Mouse (Mus musculus): ENCODE results near the gene Sh3gl1. TPM values are rescaled to one million over a fixed set of nuclear protein-coding genes. Genes with fewer than 3 reads are reported as not detected.
A peak's percentile ranks its signal among the peaks of the same experiment; 100 is the strongest.

The Sh3gl1 gene
- polyA plus RNA-seq, 1 experiment from 2014 or later, result 129 TPM

DNA sequence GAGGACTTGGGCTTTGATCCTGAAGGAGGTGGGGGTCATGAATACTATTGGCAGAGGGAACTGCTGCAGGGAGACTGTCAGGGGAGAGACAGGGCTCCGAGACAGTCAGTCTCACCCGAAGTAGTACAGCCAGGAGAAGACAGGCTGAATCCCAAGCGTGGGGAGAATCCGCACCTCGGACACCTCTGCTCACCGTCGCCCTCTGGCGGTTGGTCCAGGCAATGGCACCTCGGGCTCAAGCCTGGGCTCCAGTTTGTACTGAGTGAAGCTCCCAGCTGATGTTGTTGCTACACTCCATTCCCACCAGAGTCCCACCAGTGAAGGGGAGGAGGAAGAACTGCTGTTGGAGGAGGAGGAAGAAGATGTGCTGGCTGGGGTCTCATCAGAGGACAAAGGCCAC, 25.8 kb downstream of the Sh3gl1 start:
- Histone ChIP-seq H3K9me3 (ENCODE audit: control insufficient read depth, low read length) (no peaks in the 10 kb centered on the region), H3K27ac (ENCODE audit: low read depth) (no peak overlapping the region), H3K4me2 (ENCODE audit: low read length) (peak overlapping the region; percentile 100), H3K27me3 (replicated peaks; ENCODE audit: control insufficient read depth, insufficient read depth, low read length) (no peaks in the 10 kb centered on the region), H3K36me3 (ENCODE audit: control insufficient read depth, insufficient read depth, low read length) (peaks cover 41% of the 10 kb centered on the region), H3K9ac (ENCODE audit: low read length) (no peak overlapping the region), H3K4me1 (replicated peaks; ENCODE audit: control insufficient read depth, insufficient read depth, low read length) (peaks cover 20% of the 10 kb centered on the region), H3K4me3 (ENCODE audit: low read depth, low read length) (peak overlapping the region; percentile 94; the same call in 1 of the 2 replicates)
- 17% methylated on average over 9 of the region's 9 CpGs for WGBS
- ATAC-seq (replicated peaks; ENCODE audit: low FRiP score, low TSS enrichment, low read depth) (no peak), DNase-seq (ENCODE audit: low spot score) (peak; percentile 92)

DNA sequence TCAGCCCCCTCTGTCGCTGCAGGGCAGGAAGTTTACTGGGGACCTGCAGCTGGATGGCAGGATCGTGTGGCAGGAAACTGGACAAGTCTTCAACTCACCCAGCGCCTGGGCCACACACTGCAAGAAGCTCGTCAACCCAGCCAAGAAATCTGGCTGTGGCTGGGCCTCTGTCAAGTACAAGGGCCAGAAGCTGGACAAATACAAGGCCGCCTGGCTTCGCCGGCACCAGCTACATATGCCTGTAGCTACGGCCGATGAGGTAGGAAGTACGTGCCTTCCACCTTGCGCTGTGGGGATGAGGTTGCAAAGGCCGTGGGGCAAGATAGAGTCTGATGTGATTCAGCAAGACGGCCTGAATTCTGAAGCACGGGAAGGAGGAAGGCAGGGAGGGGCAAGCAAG, 26.2 kb downstream of the Sh3gl1 start:
- H3K9ac ChIP-seq (ENCODE audit: low read length), result peak overlapping the region; percentile 22; the same call in 1 of the 2 replicates
- 66% methylated on average over 14 of the region's 14 CpGs for WGBS
- H3K4me3 ChIP-seq (ENCODE audit: low read depth, low read length), result peak overlapping the region; percentile 94
- ATAC-seq (replicated peaks; ENCODE audit: low FRiP score, low TSS enrichment, low read depth), result no peak
- peaks cover 20% of the 10 kb centered on the region for H3K4me1 ChIP-seq (replicated peaks; ENCODE audit: control insufficient read depth, insufficient read depth, low read length)
- H3K27ac ChIP-seq (ENCODE audit: low read depth), result no peak overlapping the region
- no peaks in the 10 kb centered on the region for H3K9me3 ChIP-seq (ENCODE audit: control insufficient read depth, low read length)
- H3K4me2 ChIP-seq (ENCODE audit: low read length), result peak overlapping the region; percentile 100
- DNase-seq (ENCODE audit: low spot score), result no peak
- no peaks in the 10 kb centered on the region for H3K27me3 ChIP-seq (replicated peaks; ENCODE audit: control insufficient read depth, insufficient read depth, low read length)
- peaks cover 37% of the 10 kb centered on the region for H3K36me3 ChIP-seq (ENCODE audit: control insufficient read depth, insufficient read depth, low read length)

DNA sequence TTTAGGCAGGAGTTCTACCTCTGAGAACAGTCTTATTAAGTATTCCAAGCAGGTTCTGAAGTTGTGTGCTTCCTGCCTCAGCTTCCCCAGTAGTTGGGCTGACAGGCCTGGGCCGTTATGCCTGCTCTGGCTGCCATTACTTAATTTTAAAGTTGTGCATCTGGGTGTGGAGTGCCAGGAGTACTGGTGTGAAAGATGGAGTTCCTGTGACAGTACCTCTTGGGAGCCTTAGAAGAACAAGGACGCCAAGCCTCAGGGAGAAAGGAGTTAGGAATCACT, 26.5 kb downstream of the Sh3gl1 start:
- Histone ChIP-seq H3K27me3 (replicated peaks; ENCODE audit: control insufficient read depth, insufficient read depth, low read length) (no peaks in the 10 kb centered on the region), H3K4me1 (replicated peaks; ENCODE audit: control insufficient read depth, insufficient read depth, low read length) (peaks cover 20% of the 10 kb centered on the region), H3K27ac (ENCODE audit: low read depth) (no peak overlapping the region), H3K4me2 (ENCODE audit: low read length) (peak overlapping the region; percentile 100), H3K9ac (ENCODE audit: low read length) (peak overlapping the region; percentile 70), H3K36me3 (ENCODE audit: control insufficient read depth, insufficient read depth, low read length) (peaks cover 33% of the 10 kb centered on the region), H3K9me3 (ENCODE audit: control insufficient read depth, low read length) (no peaks in the 10 kb centered on the region), H3K4me3 (ENCODE audit: low read depth, low read length) (peak overlapping the region; percentile 94)
- 35% methylated on average over 2 of the region's 2 CpGs for WGBS
- no peak for ATAC-seq (replicated peaks; ENCODE audit: low FRiP score, low TSS enrichment, low read depth)
- no peak for DNase-seq (ENCODE audit: low spot score)

DNA sequence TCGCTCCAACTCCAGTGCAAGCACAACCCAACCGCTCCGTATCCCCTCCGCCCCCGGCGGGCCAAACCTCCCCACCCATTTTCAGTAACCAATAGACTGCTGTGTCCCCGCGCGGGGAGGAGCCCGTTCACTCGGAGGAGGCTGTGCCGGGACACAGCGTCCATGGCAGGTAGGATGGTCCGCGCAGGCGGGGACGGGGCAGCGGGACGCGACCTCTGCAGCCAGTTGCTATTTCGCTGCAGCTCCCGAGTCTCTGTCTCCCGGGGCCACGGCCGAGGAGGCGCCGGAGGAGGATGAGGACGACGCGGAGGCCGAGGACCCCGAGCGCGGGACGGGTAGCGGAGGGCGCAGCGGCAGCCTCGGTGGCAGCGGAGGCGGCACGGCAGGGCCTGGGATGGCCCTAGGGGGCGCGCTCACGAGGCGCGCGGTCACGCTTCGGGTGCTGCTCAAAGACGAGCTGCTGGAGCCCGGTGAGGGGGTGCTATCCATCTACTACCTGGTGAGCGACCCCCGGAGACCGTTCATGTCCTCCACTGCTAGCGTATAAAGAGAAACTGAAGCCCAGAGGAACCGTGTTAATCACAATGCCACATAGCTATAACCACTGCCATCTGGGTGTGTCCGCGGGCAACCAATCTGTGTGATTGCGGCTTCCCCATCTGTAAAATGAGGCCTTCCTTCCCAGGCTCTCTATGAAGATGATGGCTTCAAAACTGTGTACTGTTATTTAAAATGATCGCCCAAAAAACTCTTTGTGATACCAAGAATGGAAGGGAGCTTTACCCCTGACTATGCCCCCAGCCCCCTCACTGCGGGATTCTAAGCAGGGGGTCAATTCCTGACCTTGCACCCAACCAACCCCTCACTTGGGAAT, 27.1 kb downstream of the Sh3gl1 start:
- WGBS, result under 1% methylated on average over 62 of the region's 62 CpGs
- H3K27ac ChIP-seq (ENCODE audit: low read depth), result peak overlapping the region; percentile 87
- peak; percentile 91 for DNase-seq (ENCODE audit: low spot score)

DNA sequence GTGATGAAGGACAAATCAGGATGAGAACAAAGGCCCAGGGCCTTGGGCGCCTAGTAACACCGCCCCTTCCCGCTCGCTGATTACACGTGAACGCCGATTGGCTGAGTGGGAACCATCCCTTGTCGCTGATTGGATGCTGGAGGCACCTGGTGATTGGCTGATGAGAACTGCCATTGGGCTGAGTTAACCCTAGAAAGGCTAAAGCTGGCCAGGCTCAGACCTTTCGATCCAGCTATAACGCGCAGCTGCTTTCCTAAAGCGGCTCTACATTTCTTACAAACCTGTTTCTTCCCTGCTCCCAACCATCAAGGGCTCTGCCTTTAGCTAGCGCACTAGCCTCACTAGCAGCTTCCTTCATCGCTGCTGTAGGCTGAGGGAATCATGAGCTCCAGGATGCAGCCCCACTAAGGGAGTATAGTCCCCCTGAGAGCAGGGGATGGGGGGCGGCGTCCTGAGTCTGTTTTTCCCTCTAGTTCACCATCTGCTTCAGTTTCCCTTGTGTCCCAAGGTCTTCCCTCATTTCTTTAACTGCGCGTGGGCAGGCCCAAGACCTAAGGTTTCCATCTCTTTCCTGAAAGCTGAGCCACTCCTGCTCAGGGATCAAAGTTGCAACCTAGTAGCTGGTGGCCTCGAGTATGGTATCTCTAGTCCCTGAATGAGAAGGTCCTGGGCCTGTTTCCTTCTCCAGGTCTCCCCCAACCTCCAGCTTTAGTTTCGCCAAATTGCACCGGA, 27.9 kb downstream of the Sh3gl1 start:
- Histone ChIP-seq H3K27me3 (replicated peaks; ENCODE audit: control insufficient read depth, insufficient read depth, low read length) (no peaks in the 10 kb centered on the region), H3K4me2 (ENCODE audit: low read length) (peak overlapping the region; percentile 100), H3K9ac (ENCODE audit: low read length) (peak overlapping the region; percentile 70), H3K4me3 (ENCODE audit: low read depth, low read length) (peak overlapping the region; percentile 94), H3K9me3 (ENCODE audit: control insufficient read depth, low read length) (no peaks in the 10 kb centered on the region), H3K27ac (ENCODE audit: low read depth) (peak overlapping the region; percentile 87), H3K36me3 (ENCODE audit: control insufficient read depth, insufficient read depth, low read length) (peaks cover 26% of the 10 kb centered on the region), H3K4me1 (replicated peaks; ENCODE audit: control insufficient read depth, insufficient read depth, low read length) (peaks cover 20% of the 10 kb centered on the region)
- ATAC-seq (replicated peaks; ENCODE audit: low FRiP score, low TSS enrichment, low read depth), result peak; percentile 92
- WGBS, result 1% methylated on average over 21 of the region's 21 CpGs
- peak; percentile 94 for DNase-seq (ENCODE audit: low spot score)

More for the DNA sequence above, 27.1 kb downstream of the Sh3gl1 start:
- H3K9me3 ChIP-seq (ENCODE audit: control insufficient read depth, low read length), result no peaks in the 10 kb centered on the region
- H3K36me3 ChIP-seq (ENCODE audit: control insufficient read depth, insufficient read depth, low read length), result peaks cover 30% of the 10 kb centered on the region
- peak; percentile 88 for ATAC-seq (replicated peaks; ENCODE audit: low FRiP score, low TSS enrichment, low read depth)
- H3K4me3 ChIP-seq (ENCODE audit: low read depth, low read length), result peak overlapping the region; percentile 94
- H3K4me1 ChIP-seq (replicated peaks; ENCODE audit: control insufficient read depth, insufficient read depth, low read length), result peaks cover 20% of the 10 kb centered on the region
- H3K4me2 ChIP-seq (ENCODE audit: low read length), result peak overlapping the region; percentile 100
- H3K27me3 ChIP-seq (replicated peaks; ENCODE audit: control insufficient read depth, insufficient read depth, low read length), result no peaks in the 10 kb centered on the region
- peak overlapping the region; percentile 70 for H3K9ac ChIP-seq (ENCODE audit: low read length)

DNA sequence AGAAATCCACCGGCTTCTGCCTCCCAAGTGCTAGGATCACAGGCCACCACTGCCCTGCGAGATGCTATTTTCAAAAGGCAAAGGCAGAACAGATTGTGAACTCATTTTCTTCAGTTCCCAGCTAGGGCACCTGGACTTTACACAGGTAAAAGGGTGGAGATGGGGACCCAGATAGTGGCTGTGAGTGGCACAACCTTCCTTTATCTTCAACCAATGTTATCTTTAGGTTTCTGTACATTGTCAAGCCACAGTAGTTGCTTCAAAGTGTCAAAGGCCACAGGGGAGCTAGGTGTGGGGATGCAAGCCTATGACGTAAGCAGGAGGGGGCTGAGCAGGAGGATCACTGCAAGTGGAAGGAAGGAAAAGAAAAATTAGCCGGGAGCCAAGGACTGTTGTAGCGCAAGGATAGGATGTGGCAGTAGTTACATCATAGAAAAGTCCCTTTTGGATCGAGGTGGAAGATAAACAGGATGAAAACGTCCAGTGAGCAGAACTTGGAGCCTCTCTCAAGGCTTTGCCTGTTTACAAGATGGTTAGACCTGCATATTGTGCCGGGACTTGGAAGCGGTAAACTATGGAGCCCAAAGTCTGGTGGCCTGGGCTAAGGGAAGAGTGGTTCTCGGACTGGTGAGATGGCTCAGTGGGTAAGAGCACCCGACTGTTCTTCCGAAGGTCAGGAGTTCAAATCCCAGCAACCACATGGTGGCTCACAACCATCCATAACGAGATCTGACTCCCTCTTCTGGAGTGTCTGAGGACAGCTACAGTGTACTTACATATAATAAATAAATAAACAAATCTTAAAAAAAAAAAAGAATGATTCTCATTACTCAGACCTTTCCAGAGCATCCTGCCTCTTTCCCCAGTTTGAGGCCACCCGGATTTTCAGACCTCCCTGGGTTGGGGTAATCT, 28.7 kb downstream of the Sh3gl1 start:
- DNase-seq (ENCODE audit: low spot score), result peak; percentile 69
- peak overlapping the region; percentile 40 for H3K9ac ChIP-seq (ENCODE audit: low read length)
- H3K4me2 ChIP-seq (ENCODE audit: low read length), result peak overlapping the region; percentile 100
- peaks cover 20% of the 10 kb centered on the region for H3K4me1 ChIP-seq (replicated peaks; ENCODE audit: control insufficient read depth, insufficient read depth, low read length)
- H3K9me3 ChIP-seq (ENCODE audit: control insufficient read depth, low read length), result no peaks in the 10 kb centered on the region
- peaks cover 20% of the 10 kb centered on the region for H3K36me3 ChIP-seq (ENCODE audit: control insufficient read depth, insufficient read depth, low read length)
- 20% methylated on average over 13 of the region's 14 CpGs for WGBS
- peak; percentile 33 for ATAC-seq (replicated peaks; ENCODE audit: low FRiP score, low TSS enrichment, low read depth)
- peak overlapping the region; percentile 94 for H3K4me3 ChIP-seq (ENCODE audit: low read depth, low read length)
- H3K27ac ChIP-seq (ENCODE audit: low read depth), result peak overlapping the region; percentile 87
- H3K27me3 ChIP-seq (replicated peaks; ENCODE audit: control insufficient read depth, insufficient read depth, low read length), result no peaks in the 10 kb centered on the region

DNA sequence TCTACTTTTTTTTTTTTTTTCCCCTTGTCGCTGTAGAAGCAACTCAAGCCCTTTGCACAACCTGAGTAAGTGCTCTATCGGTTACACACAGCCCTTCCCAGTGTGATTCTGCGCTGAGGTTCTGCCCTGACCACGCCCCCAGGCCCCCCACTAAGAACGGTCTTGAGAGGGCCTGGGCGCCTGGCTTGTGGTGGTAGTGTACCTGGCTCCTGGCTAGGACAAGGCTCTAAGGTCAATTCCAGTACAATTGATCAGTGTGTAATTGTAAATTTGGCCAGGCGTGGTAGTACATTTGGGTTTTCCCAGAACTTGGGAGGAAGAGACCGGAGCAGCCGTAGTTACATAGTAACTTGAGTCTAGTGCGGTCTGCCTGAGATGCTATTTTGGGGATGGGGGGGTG, 29.5 kb downstream of the Sh3gl1 start:
- Histone ChIP-seq H3K27ac (ENCODE audit: low read depth) (no peak overlapping the region; the same call in 1 of the 2 replicates), H3K4me1 (replicated peaks; ENCODE audit: control insufficient read depth, insufficient read depth, low read length) (peaks cover 20% of the 10 kb centered on the region), H3K4me3 (ENCODE audit: low read depth, low read length) (no peak overlapping the region), H3K4me2 (ENCODE audit: low read length) (no peak overlapping the region), H3K36me3 (ENCODE audit: control insufficient read depth, insufficient read depth, low read length) (peaks cover 13% of the 10 kb centered on the region), H3K9ac (ENCODE audit: low read length) (no peak overlapping the region), H3K27me3 (replicated peaks; ENCODE audit: control insufficient read depth, insufficient read depth, low read length) (no peaks in the 10 kb centered on the region), H3K9me3 (ENCODE audit: control insufficient read depth, low read length) (no peaks in the 10 kb centered on the region)
- no peak for ATAC-seq (replicated peaks; ENCODE audit: low FRiP score, low TSS enrichment, low read depth)
- no peak for DNase-seq (ENCODE audit: low spot score)
- 48% methylated on average over 10 of the region's 10 CpGs for WGBS

DNA sequence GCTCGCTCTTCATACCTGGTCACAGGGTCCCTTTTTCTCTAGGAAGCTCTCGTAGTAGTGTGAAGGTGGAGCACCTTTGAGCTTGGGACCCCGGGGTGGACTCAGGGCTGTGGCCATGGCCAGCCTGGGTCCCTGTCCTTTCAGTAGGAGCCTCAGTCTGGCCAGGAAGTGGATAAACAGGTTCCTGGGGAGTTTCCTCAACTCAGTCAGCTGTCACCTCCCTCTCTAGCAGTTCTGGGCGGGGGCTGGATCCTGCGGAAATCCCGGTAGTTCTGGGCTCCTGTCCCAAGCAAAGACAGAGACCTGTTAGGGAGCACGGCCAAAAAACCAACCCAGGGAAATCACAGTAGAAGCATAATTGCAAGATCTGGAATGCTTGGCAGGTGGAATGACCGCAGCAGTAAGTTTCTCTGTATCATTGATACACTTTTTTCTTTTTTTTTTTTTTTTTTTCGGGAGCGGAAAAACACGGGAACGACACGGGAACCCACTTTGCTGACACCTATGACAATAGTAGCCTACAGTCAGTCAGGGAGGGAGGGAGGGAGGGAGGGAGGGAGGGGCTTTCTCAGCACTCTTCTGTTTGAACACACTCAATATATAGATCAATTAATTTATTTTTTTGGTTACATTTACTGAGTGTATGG, 30.9 kb downstream of the Sh3gl1 start, which contains the start of the genes Stap2 and Mpnd:
Gene Stap2 (minus strand): TSS at position 170 of the 647 bp plus-strand sequence.
Gene Mpnd (plus strand): TSS at position 297 of the 647 bp plus-strand sequence.
- Histone ChIP-seq H3K9ac (ENCODE audit: low read length) (peak within 1 kb of the TSS; percentile 27; the same call in 1 of the 2 replicates), H3K27me3 (replicated peaks; ENCODE audit: control insufficient read depth, insufficient read depth, low read length) (peaks cover 6% of the 10 kb centered on the region; the same call in 1 of the 2 replicates), H3K36me3 (ENCODE audit: control insufficient read depth, insufficient read depth, low read length) (no peaks in the 10 kb centered on the region), H3K4me1 (replicated peaks; ENCODE audit: control insufficient read depth, insufficient read depth, low read length) (peaks cover 19% of the 10 kb centered on the region), H3K9me3 (ENCODE audit: control insufficient read depth, low read length) (no peaks in the 10 kb centered on the region), H3K4me2 (ENCODE audit: low read length) (peak within 1 kb of the TSS; percentile 42), H3K4me3 (ENCODE audit: low read depth, low read length) (peak within 1 kb of the TSS; percentile 24), H3K27ac (ENCODE audit: low read depth) (no peak within 1 kb of the TSS)
- DNase-seq (ENCODE audit: low spot score) (no peak), ATAC-seq (replicated peaks; ENCODE audit: low FRiP score, low TSS enrichment, low read depth) (no peak)
- WGBS, result 38% methylated on average over 13 of the region's 13 CpGs

Measured in intestine, embryonic 14.5 days (tissue).